Mouse (Mus musculus) frontal cortex, postnatal 10 days (tissue): ENCODE measurements around the gene Glod4.
A peak's percentile ranks its signal among the peaks of the same experiment; 100 is the strongest.

Experiments
- DNase-seq, 2 experiments: peaks; one replicate each; pipeline ENCODE4 v3.0.0; 2022; ENCODE audit warnings: low spot score in 2 of 2, mixed read lengths in 1 of 2

The Glod4 gene

DNA sequence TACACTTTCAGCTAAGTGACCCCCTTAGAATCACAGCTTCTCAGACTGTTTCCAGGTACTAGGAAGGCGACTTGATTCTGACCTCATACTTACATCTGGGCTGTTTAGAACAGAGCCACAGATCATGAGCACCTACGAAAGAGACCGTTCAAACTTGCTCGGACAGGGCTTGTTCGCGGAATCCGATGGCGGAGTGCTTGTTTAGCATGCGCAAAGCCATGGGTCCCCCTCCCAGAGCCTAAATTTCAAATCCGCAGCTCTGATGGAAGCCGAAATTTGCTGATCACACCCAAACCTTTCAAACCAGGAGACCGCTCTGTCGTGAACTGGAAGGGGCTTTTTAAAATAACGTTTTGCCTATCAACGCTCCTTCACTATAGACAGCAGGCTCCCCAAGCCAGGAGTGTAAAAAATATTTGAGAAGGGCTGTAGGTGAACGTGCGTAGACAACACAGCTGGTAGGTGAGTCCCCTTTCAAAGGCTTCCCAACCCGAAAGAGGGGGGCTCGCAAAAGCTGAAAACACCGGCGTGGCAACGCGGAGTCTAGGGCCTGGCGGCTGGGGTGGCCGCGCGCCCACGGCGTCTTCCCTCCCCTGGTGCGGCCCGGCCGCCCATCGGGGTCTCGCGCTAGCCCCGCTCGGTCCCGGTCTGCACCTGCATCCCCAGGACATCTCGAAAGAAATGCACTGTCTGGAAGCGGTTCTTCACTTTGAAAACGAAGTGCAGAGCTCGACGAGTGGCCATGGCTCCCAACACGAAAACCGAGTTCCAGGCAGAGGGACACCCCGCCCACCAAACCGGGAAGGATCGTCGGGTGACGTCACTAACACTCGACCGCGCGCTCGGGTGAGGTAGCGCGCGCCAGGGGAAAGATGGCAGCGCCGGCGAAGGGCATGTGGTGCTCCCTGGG, at the start of gene Glod4, which contains the start of gene Mrm3:
Gene Glod4 (minus strand): TSS at position 825 of the 910 bp plus-strand sequence.
Gene Mrm3 (plus strand): TSS at position 815 of the 910 bp plus-strand sequence.
- peak; percentile 82 to 93 for DNase-seq

DNA sequence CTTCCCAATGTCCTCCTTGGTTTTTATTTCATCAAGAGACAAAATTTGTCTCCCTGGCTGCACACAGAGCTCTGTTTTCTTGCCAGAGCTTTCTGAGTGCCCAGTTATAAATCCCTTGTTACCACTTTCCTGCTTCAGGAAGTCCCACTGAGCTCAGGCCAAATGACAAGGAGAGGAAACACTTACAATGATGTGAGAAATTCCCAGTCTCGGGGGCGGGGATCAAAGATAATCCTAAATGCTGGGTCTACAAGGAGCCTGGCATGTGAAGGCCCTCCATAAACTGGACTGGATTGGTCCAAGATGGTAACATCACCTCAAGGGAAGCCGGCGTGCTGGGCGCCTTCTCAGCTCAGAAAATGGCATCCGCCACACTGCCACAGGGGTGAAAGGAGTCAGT, 49.3 kb upstream of the Glod4 start:
- DNase-seq = no peak

DNA sequence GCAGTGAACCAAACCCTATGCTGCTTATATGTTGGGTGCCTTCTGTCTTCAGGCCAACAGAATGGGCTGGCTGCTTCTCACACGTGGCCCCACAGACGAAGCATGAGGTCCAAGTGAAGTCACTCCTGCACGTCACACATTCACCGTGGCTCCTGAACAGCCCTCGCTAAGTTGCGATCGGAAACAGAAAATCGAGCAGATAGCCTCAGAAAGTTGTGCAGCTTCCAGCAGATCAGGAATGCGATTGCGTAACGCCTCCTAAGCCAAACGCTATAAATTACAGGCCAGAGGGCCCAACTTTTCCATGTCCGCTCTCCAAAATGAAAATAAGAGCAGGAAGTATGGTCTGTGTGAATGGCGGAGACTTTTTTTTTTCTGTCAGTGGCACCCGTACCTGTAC, 48.9 kb upstream of the Glod4 start:
- DNase-seq = no peak

DNA sequence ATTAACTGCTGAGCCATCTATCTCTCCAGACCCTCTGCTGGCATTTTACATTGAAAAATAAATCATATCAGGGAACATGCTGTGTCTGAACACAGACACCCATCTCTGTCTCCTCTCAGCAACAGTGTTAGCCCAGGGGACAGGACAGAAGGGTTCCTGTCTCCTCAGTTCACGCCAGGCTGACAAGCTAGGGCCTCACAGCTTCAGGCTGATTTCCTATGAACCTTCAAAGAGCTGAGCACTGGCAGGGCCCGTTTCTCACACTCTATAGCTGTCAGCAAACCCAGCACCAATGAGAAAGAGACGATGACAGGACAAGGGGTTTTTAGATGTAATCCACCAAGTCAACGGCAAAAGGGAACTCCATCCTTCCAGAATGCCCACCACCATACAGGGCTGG, 48.4 kb upstream of the Glod4 start:
- no peak for DNase-seq

DNA sequence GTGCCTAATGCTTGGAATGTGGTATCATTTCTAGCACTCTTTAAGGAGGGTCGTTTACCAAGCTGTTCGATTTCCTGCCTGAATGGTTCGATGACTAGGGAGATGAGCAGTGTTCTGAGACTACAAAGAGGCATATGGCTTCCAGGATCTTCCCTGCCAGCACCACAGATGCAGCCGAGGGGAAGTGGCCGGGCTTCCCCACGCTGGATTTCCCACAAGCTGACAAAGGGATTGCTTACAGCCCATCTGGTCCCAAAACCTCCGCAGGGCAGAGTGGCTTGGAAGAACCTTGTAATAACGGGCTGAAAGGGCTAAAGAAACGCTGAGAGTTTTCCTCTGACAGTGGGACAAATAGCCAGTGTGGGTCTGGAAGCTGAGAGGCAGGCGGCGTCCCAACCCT, 46.8 kb upstream of the Glod4 start:
- DNase-seq = peak; percentile 22 to 51

DNA sequence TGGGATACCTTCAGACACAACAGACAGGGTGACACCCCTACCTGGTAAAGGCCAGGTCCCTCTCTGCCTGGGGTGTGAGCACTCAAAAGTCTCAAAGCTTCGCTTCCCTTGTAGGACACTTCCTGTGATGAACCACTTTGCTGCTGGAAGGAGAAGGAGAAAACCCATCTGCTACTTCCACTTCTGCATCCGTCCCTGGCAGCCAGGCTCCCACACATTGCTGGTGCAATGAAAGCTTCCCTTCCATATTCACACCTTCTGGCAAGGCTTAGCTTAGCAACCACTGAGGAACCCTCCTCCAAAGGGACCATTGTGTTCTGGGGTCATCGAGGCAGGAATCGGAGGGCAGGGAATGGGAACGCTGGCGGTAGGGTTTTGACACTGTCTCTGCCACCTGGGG, 45.1 kb upstream of the Glod4 start:
- DNase-seq = peak; percentile 28 to 34

DNA sequence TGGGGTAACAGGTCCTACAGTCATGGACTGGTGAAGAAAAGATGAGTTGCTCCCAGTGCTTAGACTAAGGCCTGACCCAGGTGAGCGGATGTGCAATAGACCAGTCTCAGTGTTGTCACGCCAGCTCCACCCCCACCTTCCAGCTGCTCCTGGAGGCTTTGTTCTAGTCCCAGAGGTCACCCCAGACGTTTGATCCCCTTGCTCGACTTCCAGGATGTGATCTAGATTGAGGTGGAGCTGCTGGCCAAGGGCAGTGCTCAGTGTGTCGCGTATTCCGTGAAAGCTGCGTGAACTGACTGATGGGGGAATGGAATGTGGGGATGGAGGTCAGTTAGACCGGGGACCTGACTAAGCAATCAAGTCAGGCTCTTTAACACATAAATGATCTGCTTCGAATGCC, 43.8 kb upstream of the Glod4 start:
- no peak for DNase-seq

DNA sequence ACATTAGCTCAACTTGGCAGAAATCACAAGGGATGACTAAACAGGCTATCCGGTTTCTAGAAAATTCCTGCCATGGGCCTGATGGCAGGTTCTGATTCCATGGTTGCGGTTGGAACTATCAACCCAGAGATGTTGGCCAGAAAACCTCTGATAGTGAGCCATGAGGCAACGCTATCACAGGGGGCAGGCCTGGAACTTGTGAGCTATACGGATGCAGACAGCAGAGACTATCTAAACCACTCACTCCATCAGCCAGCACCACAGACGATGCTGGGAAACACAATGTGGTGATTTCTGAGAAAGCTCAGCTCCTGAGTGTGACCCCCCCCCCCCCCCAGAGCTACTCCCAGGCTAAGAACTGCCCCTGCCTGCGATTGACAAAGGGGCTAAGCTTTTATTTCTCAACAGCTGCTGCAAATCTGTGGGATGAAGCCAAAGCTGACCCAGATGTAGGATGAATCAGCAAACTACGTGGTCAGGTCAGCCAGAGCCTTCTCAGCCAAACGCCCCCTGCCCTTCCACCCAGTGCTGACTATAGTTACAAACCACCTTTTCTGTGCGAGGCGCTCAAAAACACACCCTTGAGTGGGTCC, 43.1 kb upstream of the Glod4 start:
- no peak for DNase-seq

DNA sequence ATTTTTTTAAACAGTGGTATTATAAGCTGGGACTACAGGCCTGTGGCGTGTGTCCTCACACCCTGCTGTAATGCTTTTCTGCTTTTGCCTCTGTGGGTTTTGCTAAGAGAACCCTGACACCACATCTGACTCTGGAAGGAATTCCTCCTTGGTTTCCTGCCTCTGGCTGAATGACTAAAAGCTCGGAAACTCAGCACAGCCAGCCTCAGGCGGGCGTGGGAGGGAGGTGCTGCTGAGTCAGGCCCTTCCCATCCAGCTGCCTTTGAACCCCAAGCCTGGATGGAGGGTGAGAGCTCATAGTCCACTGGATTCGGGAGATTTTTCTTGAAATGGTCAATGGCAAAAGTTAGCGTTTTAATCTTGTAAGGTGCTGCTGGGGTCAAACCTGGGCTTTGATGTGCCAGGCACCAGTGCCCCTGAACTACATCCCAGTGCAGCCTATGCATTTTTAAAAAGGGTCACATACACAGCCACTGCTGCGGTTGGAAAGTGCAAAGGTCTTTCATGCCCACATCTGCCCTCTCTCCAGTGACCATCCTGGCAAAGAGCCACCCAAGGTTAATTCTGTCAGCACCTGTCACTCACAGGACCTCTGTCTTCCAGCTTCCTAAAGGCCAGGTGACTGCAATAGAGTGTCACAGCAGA, 42.0 kb upstream of the Glod4 start:
- DNase-seq = no peak

DNA sequence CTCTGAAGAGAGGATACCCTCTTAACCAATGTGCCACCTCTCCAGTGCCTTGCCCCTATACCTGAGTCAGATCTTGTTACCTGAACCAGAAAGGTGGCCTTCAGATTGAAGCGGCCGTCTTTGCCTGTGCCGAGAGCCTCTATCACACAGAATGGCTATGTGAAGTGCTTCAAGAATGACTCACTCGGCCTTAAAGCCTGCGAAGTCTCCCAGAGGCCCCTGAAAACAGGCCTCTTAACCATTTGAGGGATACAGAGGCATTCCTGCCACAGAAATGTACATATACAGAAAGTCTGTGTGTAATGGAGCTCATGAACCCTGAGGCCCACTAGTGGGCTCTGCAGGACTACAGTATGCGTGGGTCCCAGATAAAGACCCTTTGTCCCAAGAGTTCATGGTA, 40.3 kb upstream of the Glod4 start:
- DNase-seq = no peak

DNA sequence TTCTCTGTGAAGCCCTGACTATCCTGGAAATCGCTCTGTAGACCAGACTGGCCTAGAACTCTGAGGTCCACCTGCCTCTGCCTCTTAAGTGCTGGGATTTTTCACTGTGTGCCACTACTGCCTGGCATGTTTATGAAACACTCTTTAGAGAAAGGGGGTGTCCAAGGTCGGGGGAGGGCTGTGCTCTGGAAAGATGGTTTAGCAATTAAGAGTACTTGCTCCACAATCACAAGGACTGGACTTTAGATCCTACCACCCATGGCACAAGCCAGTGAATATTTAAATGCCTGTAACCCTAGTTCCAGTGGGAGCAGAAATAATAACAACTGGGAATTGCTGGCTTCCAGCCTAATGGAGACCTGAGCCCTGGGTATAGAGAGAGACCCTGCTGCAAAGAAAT, 36.4 kb upstream of the Glod4 start:
- DNase-seq = no peak

DNA sequence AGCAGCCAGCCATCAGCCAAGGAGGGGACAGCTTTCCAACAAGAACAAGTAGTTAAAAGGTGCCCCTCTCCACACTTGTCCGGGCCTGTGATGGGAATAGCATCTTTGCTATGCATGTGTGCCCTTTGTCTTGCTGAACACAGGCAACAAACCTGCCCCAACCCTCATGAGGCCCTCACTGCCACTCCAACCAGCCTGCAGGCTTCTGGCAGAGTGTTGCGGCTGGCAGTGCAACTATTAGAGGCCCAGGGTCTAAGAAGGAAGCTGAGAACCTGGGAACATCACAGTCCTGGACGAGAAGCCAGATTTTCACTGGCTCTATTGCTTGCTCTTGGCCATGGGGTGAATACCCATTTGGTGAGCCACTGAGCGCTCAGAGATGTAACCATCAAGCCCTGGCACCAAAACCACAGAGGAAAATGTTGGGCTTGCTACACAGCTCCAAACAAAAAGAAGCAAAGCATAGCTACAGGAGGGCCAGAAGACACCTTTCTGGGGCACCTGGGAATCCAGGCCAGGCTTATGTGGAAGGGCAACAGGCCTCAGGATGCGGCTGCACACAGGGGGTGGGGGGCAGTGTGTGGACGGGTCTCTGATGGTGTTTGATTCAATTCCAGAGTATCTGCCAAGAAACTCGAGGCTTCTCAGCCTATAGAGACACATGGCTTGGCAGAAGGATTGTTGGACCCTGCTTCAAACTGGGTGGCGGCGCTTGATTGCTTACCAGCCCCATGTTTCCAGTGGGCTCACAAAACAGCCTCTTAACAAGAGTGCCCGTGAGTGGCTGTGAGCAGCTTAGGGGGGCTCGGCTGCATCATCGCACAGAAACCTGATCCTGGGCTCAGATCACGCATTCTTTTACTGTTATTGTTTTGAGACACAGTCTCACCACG, 35.7 kb upstream of the Glod4 start:
- DNase-seq = no peak

DNA sequence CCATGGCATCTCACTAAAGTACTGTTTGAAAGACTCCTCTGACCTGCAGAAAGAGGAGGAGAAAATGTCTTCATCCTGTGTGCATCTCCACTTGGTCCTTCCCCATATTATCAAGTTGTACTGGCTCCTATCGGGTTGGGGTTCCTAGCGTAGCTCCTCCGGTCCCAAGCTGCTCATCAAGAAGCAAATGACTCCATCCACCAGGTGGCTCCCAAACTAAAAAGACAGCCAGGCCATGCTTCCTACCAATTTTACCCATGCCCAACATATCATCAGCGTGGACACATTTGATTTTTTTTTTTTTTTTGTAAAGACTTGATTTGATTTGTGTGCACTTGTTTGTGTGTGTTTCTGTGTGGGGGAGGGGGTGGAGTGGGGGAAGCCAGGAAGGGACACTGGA, 28.9 kb upstream of the Glod4 start:
- no peak for DNase-seq

DNA sequence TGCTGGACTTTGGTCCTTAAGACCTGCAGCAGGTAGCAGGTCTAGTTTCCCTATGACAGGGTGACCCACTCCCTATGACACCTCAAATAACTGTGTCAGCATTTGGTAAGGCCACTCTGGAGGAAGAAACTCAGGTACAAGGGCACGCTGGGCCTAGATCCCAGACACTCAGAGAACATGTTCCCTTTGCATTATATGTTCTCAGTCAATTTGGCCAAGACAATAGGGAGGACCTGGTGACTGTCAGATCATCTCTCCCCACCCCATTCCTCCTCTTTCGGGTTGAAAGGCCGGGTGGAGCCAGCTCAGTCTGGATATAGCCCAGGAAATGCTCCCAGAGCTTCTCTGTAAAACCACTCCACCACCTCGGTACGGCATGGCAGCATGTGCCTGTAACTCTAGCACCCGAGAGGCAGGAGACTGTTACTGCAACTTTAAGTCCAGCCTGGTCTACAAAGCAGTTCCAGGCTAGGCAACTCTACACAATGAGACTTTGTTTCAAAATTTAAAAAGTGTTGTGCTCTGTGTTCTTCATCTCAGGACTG, 25.1 kb upstream of the Glod4 start:
- no peak for DNase-seq

DNA sequence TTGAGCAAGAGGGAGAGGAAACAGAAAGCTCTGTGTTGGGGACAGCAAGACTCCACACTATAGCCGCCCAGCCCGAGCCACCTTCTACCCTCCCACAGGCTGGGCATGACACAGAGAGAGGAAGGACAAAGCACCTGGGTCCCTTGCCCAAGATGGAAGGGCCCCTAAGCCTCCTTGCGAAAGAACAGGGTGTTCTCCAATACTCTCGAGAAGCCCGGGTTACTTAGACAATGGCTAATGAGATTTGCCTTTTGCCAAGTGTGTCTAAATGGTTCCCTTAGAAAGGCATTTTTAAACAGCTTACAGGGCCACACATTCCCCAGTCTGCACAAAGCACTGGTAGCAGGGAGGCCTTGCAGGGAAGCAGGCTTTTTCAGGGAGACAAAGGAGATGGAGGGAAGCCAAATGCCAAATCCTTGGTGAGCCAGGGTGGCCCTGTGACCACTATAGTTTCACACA, 24.5 kb upstream of the Glod4 start:
- DNase-seq = no peak

DNA sequence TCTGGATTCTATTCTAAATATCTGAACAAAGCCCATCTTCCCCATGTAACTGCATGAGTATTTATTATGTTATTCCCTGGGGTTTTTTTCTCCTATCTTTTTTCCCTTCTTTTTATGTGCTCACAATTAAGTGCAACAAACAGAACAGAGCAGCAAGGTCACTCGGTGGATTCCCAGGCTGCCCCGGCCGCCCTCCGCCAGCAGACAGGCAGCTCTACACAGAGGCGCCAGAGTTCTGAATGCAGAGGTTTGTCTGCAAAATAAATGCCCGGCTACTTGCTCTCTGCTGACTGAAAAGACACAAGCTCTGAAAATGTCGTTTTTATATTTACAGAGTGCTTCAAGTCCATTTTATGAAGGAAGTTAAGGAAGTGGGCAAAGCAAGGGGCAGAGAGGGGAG, 24.0 kb upstream of the Glod4 start:
- DNase-seq = no peak

DNA sequence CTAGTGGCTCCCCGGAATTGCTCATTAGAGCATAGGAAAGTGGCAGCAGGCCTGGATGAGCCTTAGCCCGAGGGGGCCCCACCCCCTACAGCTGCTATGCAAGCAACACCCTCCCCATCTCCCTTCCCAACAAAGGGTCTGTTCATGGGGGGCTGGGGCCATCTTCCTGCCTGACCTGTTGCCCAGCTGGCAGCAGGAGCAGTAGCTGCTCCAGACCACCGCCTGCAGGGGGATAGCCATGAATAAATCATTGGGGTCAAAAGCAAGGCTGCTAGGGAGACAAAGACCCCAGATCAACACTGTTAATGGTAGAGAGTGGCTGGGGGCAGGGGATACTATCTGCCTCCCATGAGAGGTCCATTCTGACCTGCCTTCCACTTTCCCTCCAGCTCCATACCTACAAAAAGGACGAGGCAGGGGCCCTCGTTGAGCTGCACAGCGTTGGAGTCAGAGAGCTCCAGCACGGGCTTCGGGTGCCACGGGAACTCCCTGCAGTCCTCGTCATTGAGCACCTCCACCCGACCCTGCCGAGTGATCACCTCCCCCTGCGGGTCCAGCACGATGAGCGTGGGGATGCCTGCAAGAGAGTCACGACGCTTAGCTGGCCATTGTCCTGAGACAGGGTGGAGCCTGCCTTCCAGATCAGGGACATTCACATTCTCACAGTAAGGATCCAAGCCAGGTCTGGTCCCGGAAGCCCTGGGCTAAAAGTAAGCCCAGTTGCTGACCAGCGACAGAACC, 19.3 kb upstream of the Glod4 start:
- no peak for DNase-seq

DNA sequence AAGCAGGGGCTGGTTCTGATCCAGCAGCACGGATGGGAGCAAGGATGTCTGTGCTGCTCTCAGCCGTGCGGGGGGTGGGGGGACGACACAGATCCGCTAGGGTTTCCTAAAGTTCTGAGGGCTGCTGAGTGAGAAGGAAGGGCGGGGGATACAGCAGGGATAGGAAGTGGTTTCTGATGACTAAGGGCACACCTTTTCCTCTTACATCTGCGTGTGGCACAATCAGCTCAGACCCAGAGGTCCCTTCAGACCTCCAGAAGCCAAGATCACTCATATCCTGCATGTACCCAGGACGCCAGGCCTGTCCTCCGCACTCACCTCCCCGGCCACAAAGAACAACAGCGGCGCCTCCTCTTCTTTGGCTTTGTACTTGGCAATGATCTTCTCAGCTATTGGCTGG, 17.7 kb upstream of the Glod4 start:
- no peak for DNase-seq

DNA sequence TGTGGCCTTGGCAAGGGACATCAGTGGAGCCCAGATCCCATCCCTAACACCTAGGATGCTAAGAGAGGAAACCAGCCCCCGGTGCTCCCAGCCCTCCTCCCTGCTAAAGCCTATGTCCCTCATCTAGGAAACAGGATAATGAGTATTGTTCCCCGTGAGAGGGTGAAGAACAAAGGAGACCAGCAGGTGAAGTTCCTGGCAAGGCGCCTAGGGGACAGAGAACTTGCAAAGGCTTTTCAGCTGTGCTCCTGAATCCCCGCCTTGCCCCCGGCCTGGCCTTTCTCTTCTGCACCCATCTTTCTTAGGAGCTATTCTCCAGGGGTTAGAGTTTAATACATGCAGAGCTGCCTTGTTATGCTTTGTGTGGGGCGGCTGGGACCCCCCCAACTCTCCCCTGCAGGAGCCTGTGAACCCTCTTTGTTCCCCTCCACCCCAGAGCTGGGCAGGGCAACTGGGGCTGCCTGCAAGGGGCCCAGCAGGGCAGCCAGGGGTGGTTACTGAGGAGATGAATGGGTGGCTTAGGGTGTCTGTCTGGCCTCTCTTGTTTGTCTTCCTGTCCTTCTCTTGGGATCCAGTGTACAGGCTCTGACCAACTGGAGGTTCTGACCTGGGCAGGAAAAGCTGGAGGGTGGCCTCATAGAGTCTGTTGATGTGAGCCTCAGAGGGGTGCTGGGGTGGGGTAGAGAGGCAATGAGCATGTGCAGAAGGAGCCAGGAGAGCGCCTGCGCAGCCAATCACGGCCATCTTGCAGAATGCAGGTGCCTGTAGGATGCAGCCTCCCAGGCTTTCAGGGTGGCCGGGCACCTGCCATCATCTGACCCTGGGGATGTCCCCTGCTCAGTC, 16.9 kb upstream of the Glod4 start:
- no peak for DNase-seq

DNA sequence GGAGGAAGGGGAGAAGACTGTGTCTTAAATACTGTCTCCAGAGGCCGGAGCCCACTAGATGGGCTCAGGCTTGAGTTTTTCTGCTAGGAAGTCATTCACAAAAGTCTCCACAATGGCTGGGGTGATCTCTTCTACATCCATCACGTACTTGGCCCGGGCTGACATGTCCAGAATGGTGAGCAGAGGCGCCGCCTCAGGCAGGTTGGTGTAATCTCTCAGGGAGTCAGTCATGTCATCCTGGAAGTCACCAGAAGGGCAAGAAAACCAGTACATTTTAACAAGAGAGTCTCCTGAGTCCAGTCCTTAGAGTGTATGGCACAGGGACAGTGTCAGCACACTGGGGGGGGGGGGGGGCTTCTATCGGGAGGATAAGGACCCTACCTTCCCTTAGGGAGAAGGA, 15.0 kb upstream of the Glod4 start:
- DNase-seq = no peak
